Mouse (Mus musculus): ENCODE data around the gene Ocel1.
"Not testable (repeated sequence)": the region's sequence is repeated elsewhere in the genome, so short reads cannot be mapped to it uniquely, and the experiment has no call there.

The Ocel1 gene

GRCm38 (mm10) chr8:71371236-71371848, at the start of gene Ocel1:
TSS of gene Ocel1 (plus strand) at chr8:71371298.
- peak; percentile 97 for DNase-seq

DNA sequence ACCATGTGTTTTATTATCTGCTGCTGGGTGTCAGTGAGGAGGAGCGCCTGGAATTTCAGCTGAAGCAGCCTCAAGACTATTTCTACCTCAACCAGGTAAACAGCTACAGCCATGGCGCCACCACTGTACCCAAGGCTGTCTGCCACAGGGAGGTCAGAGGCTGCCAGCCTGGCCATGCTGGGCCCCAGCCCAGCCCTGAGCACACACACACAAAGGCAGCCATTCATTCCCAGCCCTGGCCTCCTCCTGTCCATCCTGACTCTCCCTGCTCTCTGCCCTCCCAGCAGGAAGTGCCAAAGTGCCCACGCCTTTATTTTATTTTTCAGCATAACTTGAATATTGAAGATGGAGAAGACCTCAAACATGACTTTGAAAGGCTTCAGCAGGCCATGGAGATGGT, 48.2 kb upstream of the Ocel1 start:
- no peak for DNase-seq

DNA sequence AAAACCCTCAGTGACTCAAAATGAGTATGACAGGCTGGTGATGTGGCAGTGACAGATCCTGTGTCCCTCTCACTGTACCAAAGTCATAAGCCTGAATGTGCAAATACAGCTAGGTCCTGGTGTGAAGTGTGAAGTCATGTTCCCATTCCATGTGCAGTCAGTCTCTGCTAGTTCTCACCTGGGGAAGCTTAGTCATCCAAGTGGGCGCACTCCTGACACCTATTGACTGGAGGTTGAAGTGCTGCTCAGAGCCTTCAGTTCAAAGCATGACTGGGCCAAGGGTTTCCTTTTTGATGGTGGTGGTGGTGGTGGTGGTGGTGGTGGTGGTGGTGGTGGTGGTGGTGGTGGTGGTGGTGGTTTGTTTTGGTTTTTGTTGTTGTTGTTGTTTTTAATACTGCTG, 46.2 kb upstream of the Ocel1 start:
- DNase-seq, result peak in 1 of 2 experiments; percentile 42

- not testable (repeated sequence) for DNase-seq
Observed at GRCm38 (mm10) chr8:71337834-71338233, 33.3 kb upstream of the Ocel1 start.

DNA sequence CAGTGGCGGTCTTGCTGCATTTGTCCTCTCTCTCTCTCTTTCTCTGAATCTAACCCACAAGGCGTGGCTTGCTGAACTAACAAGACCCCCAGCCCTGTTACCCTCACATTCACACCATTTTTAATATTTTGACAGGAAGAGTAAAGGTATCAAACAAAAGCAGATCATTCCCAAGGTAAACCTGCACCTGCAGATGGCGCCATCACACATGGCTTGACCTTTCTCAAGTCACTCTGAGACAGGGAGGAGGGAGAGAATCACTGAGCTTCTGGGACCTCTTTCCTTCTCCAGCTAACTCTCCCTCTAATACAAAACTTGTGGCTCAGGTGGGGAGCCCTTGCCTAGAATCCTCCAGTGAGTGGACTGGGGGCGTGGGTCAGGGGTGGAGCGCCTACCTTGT, 30.5 kb upstream of the Ocel1 start:
- peak in 1 of 2 experiments; percentile 44 for DNase-seq

DNA sequence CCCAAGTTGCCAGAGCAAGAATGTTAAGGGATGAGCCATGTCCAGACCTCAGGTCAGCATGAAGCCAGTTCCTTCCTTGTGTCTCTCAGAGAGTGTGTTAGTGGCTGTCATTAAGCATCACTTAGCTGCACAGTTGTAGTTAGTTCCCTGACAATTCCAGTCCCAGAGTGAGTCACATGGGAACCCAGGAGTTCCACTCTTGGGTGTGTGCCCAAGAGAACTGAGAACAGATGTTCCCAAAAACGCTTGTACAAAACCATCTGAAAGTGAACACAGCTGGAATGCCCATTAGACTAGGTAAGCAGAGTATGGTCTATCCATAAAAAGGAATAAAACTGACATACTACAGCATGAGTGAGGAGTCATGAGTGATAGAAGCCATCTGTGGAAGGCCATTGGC, 24.5 kb upstream of the Ocel1 start:
- DNase-seq, result no peak

DNA sequence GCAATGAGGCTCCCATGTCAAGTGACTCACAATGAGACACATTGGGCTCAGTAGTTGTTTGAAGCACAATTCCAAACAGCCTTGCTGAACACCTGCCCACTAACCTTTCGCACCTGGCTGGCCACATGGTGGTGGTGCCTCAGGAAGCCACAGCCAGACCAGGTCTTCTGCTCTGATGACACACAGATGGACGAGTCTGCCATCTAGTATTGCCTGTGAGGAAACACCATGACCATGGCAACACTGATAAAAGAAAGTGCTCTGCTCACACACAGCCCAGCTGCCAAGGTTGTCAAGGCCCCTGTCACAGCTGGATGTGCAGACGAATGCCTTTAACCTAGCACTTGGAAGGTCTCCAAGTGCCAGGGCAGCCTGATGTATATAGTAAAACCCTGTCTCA, 20.0 kb upstream of the Ocel1 start:
- DNase-seq, result no peak

DNA sequence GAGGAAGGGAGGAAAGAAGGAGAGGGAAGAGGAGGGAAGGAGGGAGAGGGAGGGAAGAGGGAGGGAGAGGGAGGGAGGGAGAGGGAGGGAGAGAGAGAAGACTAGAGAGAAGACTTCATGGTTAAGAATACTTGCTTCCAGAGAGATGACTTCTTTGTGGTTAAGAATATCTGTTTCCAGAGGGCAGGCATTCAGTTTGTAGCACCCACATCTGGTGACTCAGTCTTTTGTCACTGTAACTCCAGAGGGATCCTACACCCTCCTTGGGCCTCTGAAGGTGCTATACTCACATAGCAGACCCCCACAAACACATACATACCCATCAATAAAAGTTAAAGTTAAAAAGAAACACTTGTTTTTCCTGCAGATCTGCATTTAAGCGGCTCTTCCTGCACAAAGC, 19.6 kb upstream of the Ocel1 start:
- no peak for DNase-seq

DNA sequence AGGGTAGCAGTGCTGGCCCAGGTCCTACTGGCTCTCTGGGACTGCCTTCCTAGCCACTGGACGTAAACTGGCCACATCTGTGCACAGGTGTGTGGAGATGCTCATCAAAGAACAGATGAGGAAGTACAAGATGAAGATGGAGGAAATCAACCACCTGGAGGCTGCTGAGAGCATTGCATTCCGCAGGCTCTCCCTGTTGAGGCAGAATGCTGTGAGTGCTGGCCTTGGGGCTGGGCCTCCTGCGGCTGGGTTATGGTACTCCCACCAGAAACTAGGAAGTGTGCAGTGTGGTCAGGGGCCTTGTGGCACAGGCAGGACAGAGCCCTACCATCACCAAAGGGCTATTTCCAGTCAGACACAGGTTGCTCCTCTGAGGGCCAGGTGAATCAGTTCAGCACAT, 13.1 kb upstream of the Ocel1 start:
- no peak for DNase-seq

GRCm38 (mm10) chr8:71366771-71367528, 4.1 kb upstream of the Ocel1 start, which contains the start of gene Use1:
TSS of gene Use1 (plus strand) at chr8:71366848.
- DNase-seq, result peak; percentile 87 to 89

DNA sequence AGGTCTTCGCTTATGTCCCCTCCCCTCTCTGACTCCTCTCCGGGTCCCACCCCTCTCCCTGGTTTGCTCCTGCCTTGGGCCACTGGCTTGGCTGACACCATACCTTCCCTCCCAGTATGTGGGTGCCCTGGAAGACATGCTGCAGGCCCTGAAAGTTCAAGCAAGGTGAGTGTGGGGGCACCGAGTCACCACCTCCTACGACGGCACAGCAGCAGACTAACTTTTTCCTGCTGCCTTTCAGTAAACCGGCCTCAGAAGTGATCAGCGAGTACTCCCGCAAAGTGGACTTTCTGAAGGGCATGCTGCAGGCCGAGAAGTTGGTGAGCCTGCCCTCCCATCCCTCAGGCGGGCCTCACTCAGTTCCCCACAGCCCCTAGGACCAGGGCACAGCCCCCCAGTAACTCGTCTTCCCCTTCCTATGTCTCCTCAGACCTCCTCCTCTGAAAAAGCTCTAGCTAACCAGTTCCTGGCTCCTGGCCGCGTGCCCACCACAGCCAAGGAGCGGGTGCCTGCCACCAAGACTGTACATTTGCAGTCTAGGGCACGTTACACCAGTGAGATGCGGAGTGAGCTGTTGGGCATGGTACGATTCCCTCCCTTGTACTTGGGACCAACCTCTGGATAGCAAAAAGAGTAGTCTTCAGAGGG, 3.4 kb upstream of the Ocel1 start:
- DNase-seq, result no peak

DNA sequence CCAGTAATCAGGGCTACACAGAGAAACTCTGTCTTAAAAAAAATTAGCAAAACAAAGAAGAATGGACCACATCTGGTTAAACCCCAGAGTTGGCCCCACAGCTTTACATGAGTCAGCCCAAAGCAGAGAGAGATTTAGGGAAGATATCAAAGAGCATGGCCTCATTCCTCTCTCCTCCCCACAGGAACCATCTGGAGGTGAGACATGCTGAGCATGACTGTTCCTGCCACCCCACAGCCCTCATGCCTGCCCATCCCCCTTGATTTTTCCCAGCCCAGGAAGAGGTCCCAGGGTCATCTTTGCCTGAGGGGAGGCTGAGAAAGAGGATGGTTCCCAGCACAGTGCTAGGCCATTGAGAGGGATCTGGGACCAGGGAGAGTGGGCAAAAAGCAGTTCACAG, 2.7 kb upstream of the Ocel1 start:
- DNase-seq, result no peak

DNA sequence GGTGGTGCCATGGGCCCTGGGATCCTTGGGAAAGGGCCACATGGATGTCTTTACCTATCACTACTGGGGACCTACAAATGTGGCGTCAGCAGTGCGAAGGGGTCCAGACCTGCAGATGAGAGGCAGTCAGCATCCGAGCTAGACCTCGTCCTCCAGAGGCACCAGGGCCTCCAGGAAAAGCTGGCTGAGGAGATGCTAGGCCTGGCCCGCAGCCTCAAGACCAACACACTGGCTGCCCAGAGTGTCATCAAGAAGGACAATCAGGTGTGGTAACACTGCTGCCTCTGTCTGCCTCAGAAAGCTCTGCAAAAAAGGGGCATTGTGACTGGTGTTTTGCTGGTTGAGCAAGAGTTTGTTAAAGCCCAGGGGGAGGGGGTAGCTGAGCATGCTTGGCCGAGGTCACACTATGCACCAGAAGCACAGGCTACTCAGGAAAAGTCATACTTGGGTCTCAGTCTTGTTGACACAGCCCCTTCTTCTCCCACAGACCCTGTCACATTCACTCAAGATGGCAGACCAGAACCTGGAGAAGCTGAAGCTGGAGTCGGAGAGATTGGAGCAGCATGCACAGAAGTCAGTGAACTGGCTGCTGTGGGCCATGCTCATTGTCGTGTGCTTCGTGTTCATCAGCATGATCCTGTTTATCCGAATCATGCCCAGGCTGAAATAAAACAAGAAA, 1.9 kb upstream of the Ocel1 start:
- DNase-seq, result no peak

GRCm38 (mm10) chr8:71370711-71371235, 325 bp upstream of the Ocel1 start:
- no peak for DNase-seq

- no peak for DNase-seq
Observed at GRCm38 (mm10) chr8:71372427-71372826, 1.3 kb downstream of the Ocel1 start.

- DNase-seq, result no peak
Observed at GRCm38 (mm10) chr8:71373000-71373399, 1.9 kb downstream of the Ocel1 start.

- no peak for DNase-seq
Observed at GRCm38 (mm10) chr8:71374616-71375206, 3.6 kb downstream of the Ocel1 start.

GRCm38 (mm10) chr8:71375581-71376422, 4.7 kb downstream of the Ocel1 start:
- peak; percentile 59 to 66 for DNase-seq

DNA sequence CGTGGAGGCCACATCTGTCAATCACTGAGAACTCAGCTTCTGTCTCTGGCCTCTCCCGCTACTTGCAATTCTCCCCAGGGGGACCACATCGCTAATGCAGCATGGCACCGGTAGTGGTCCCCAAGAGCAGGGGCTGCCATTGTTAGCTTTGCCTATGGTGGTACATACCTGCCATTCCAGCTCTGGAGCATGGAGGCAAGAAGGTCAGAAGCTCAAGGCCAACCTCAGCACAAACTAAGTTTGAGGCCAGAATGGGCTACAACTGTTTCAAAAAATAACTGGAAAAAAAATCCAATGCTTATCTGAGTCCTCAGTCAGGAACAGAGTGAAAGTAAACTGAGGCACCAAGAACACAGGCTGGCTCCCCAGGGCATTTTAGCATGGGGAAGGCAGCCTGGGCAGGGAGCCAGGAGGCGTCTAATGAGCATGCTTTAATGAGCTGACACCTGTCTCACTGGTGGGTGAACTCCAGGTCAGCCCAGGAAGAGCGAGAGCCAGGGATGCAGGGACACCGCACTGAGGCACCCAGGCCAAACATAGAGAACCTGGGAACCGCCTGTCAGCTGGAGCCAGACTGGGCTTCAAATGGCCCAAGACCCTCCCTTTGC, 5.4 kb downstream of the Ocel1 start:
- DNase-seq, result no peak

DNA sequence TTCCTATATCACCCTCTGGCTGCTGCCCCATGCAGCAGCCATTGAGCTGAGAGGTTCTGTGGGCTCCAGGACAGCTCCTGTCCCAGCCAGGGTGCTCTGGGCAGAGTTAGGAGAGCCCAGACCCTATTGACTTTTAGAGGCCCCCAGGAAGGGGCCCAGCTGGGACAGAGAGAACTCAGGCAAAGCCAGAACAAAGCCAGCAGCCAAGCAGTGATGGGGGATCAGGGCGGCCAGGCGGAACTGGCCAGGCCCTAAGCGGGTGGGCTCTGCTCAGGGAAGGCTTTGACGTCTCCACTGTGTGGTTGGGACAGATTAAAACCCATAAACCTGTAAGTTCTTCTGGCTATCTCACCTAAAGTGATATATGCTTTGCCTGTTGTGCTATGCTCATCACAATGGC, 7.9 kb downstream of the Ocel1 start:
- DNase-seq, result no peak

- no peak for DNase-seq
Observed at GRCm38 (mm10) chr8:71379512-71380075, 8.5 kb downstream of the Ocel1 start.
